Mouse (Mus musculus) stomach, embryonic 16.5 days (tissue): Measurements from ENCODE around the gene Gm8108. TPM values are rescaled to one million over a fixed set of nuclear protein-coding genes. Genes with fewer than 3 reads are reported as not detected.
"Not testable (repeated sequence)": the region's sequence is repeated elsewhere in the genome, so short reads cannot be mapped to it uniquely, and the experiment has no call there.

ENCODE experiments used
- ATAC-seq: fragments of 200-750 bp; cut with Nextera tagmentation; 2 replicates; pipeline ENCODE4 v1.8.0; 2017; ENCODE audit warnings: moderate number of reproducible peaks, moderate TSS enrichment; ENCODE audit not compliant: insufficient read depth, low FRiP score
- H3K27ac ChIP-seq: fragments of 300-500 bp; sonication (generic); 2 replicates; pipeline ENCODE4 v1.5.1; 2014; ENCODE audit warnings: low read length
- H3K27me3 ChIP-seq: fragments of 300-500 bp; sonication (generic); 2 replicates; pipeline ENCODE4 v1.6.1; 2014; ENCODE audit warnings: low read length, control low read depth, mixed read lengths; ENCODE audit not compliant: control insufficient read depth, insufficient read depth
- H3K36me3 ChIP-seq: fragments of 300-500 bp; sonication (generic); 2 replicates; pipeline ENCODE4 v1.6.1; 2014; ENCODE audit warnings: low read length; ENCODE audit not compliant: control insufficient read depth, insufficient read depth
- H3K4me1 ChIP-seq: fragments of 300-500 bp; sonication (generic); 2 replicates; pipeline ENCODE4 v1.6.1; 2014; ENCODE audit warnings: low read length, control low read depth, mixed read lengths; ENCODE audit not compliant: control insufficient read depth, insufficient read depth
- H3K4me2 ChIP-seq: fragments of 300-500 bp; sonication (generic); 2 replicates; pipeline ENCODE4 v1.6.1; 2014; ENCODE audit warnings: low read depth, low read length, mixed read lengths
- H3K4me3 ChIP-seq: fragments of 300-500 bp; sonication (generic); replicated peaks from 2 replicates; pipeline ENCODE4 v1.5.1; 2014; ENCODE audit warnings: mild to moderate bottlenecking, low read length
- H3K9ac ChIP-seq: fragments of 300-500 bp; sonication (generic); 2 replicates; pipeline ENCODE4 v1.6.1; 2014; ENCODE audit warnings: low read length
- H3K9me3 ChIP-seq: fragments of 300-500 bp; sonication (generic); replicated peaks from 2 replicates; pipeline ENCODE4 v1.6.1; 2016; ENCODE audit warnings: low read length, control low read depth; ENCODE audit not compliant: control insufficient read depth
- WGBS: fragments of 180-500 bp; shearing (Covaris S2); extraction: QIAGEN DNeasy Blood & Tissue Kit; methylation state at CpG from one replicate; pipeline ENCODE4 v1.1.7; 2014; 5-methylcytosine and 5-hydroxymethylcytosine counted together
- polyA plus RNA-seq: library from polyadenylated mRNA; unstranded; fragments of >200 nt; fragmentation: Nextera tagmentation; extraction: Ambion mirVana; gene quantifications from 2 replicates; pipeline ENCODE4 v1.2.1, GENCODE M21; 2015

The Gm8108 gene
- polyA plus RNA-seq = 0.36 and 0.77 TPM in 2 replicates

DNA sequence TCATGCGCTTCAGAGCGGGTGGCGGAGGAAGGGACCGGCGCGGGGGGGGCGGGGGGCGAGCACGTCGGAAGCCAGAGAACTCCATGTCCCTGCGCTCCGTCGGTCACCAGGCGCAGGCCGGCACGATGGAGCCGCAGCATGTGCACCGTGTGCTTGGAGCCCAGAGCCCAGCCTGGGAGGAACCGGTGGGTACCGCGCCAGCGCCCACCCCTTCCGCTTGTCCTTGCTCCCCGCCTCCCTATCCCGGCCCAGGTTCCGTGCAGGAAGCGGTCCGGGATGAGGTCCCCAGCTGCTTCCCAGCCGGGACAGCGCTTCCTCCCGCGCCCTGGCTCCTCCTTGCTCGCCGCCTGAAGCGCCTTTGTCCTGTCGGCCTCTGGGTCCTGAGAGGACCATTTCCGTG, at the start of gene Gm8108:
Gm8108 (plus strand) TSS at position 101 of the 400 bp plus-strand sequence.
- H3K27me3 ChIP-seq, H3K4me1 ChIP-seq, H3K36me3 ChIP-seq, H3K9ac ChIP-seq, ATAC-seq, H3K9me3 ChIP-seq, H3K27ac ChIP-seq: not testable (repeated sequence)
- 10% methylated on average over 28 of the region's 37 CpGs for WGBS
- H3K4me3 ChIP-seq = peak within 1 kb of the TSS; percentile 40
- H3K4me2 ChIP-seq = peak within 1 kb of the TSS; percentile 48

DNA sequence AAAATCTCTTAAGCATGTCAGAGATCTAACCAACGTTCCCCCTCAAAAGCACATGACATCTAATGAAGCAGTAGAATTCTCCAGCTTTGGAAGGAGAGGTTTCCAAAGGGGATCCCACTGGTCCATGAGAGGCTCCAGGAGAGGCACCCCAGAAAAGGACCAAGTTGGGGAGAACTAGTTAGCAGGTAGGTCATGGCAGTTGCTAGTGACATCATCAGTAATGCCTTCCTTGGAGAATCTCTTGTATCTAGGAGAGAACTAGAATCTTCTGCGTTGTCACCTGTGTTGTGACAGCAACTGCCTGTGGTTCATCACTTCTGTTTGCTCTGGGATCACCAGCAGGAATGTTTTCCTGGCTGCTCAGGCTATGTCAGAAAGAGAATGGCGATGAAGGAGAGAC, 26.5 kb upstream of the Gm8108 start, which contains the start of gene Gm3115:
Gm3115 (plus strand) TSS at position 301 of the 400 bp plus-strand sequence.
- not testable (repeated sequence) for H3K4me3 ChIP-seq, H3K9me3 ChIP-seq, H3K36me3 ChIP-seq, H3K4me1 ChIP-seq, H3K27ac ChIP-seq, H3K27me3 ChIP-seq, H3K4me2 ChIP-seq, ATAC-seq, H3K9ac ChIP-seq
- WGBS = 60% methylated on average over 3 of the region's 3 CpGs

DNA sequence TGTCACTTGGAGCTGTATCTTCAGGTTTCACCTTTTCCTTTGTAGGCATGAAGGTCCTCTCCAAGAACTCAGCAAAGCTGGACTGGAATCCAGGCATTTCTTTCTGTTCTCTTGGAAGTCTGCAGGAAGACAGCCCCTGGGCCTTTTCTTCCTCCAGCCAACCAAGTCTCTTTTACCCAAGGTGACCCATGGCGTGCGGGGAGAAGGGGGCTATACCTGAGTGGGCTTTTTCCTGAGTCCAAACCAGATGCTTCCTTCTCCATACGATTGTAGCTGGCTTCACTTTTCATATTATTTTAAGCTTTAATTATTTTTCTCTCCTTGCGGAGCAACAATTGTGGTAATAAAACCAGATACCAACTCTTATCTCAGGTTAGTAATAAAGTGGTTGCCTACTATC, 31.3 kb downstream of the Gm8108 start:
- H3K27me3 ChIP-seq, H3K4me1 ChIP-seq, H3K9ac ChIP-seq, H3K36me3 ChIP-seq, H3K9me3 ChIP-seq, H3K27ac ChIP-seq, ATAC-seq, H3K4me2 ChIP-seq, H3K4me3 ChIP-seq: not testable (repeated sequence)
- WGBS = 89% methylated on average over 4 of the region's 4 CpGs

DNA sequence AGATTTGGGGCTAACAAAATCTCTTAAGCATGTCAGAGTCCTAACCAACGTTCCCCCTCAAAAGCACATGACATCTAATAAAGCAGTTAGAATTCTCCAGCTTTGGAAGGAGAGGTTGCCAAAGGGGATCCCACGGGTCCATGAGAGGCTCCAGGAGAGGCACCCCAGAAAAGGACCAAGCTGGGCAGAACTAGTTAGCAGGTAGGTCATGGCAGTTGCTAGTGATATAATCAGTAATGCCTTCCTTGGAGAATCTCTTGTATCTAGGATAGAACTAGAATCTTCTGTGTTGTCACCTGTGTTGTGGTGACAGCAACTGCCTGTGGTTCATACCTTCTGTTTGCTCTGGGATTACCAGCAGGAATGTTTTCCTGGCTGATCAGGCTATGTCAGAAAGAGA, 54.4 kb downstream of the Gm8108 start, which contains the start of gene Gm3127:
Gm3127 (plus strand) TSS at position 301 of the 400 bp plus-strand sequence.
- H3K36me3 ChIP-seq, H3K27me3 ChIP-seq, H3K4me3 ChIP-seq, ATAC-seq, H3K4me1 ChIP-seq, H3K4me2 ChIP-seq, H3K9me3 ChIP-seq, H3K27ac ChIP-seq, H3K9ac ChIP-seq: not testable (repeated sequence)
- WGBS = no CpG with 5 or more reads among the region's 2 CpGs

DNA sequence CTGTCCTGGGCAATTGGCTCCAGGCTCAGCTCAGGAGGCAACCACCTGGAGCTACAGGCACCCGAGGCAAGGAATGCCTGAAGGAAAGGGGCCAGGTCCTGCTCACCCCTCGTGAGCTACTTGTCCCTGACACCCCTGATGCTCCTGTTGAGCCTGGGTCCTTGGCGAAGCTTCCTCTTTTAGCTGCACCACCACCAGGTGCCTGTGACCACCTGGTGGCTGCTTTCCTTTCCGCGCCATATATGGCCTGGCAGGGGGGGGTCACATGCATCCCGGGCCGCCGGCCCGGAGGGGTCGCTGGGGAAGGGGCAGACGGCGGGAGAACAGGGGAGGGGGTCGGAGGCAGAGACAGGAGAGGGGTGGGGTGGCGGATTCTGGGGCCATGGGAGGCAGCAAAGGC, 71.7 kb downstream of the Gm8108 start:
- not testable (repeated sequence) for ATAC-seq, H3K27ac ChIP-seq, H3K27me3 ChIP-seq, H3K9me3 ChIP-seq, H3K4me1 ChIP-seq, H3K9ac ChIP-seq, H3K36me3 ChIP-seq
- H3K4me2 ChIP-seq = peak overlapping the region; percentile 53
- H3K4me3 ChIP-seq = peak overlapping the region; percentile 27; the same call in 1 of the 2 replicates
- WGBS = 6% methylated on average over 13 of the region's 14 CpGs

Other genes with a start within 250 kb of the Gm8108 start
- not detected in 2 replicates for gene Gm2916, start 226.4 kb upstream of the Gm8108 start, polyA plus RNA-seq
- gene Gm3029, start 178.8 kb upstream of the Gm8108 start, polyA plus RNA-seq = not detected in 2 replicates
- gene Gm3095, start 147.0 kb upstream of the Gm8108 start, polyA plus RNA-seq = not detected in 2 replicates
- not detected in 2 replicates for gene Gm3099, start 112.1 kb upstream of the Gm8108 start, polyA plus RNA-seq
- 0.42 TPM in 1 of 2 replicates, not detected in the other for gene Gm5796, start 86.6 kb upstream of the Gm8108 start, polyA plus RNA-seq
- gene Gm3115, start 26.4 kb upstream of the Gm8108 start, polyA plus RNA-seq = not detected in 2 replicates
- not detected in 2 replicates for gene Gm3127, start 54.5 kb downstream of the Gm8108 start, polyA plus RNA-seq
- 0.29 TPM in 1 of 2 replicates, not detected in the other for gene Gm2974, start 72.0 kb downstream of the Gm8108 start, polyA plus RNA-seq
- not detected in 2 replicates for gene Gm3138, start 139.1 kb downstream of the Gm8108 start, polyA plus RNA-seq
- gene Gm3149, start 206.8 kb downstream of the Gm8108 start, polyA plus RNA-seq = not detected in 2 replicates
- gene 2610042L04Rik, start 224.2 kb downstream of the Gm8108 start, polyA plus RNA-seq = 0.15 TPM in 1 of 2 replicates, not detected in the other